Comparison of ENCODE assay signal across 35 mouse cellular contexts in genomic region chr7:122632946-122633345, GRCm38 (mm10). TPM values are rescaled to one million over a fixed set of nuclear protein-coding genes. Genes with fewer than 3 reads are reported as not detected.
DNase-seq lines count a peak whose midpoint lies in the region; ATAC-seq and TF ChIP-seq lines count a peak whose summit lies in the region.
"Had no signal": no experiment of that assay in that cellular context is flagged by ENCODE, and none has a peak within 500 bp of the region (broad histone marks: within the 10 kb centered on the region; RNA-seq: fewer than 3 reads in every experiment).

No protein-coding gene starts in this region.

- H3K4me3 ChIP-seq in heart, embryonic 10.5 days, result no peak overlapping the region
- H3K4me3 ChIP-seq in midbrain, postnatal 0 days (ENCODE audit: low read depth, low read length), result no peak overlapping the region
- no peak overlapping the region for H3K4me3 ChIP-seq in midbrain, embryonic 10.5 days
- no peak overlapping the region for H3K4me3 ChIP-seq in E14TG2a.4 (replicated peaks; ENCODE audit: low read length)
- H3K4me3 ChIP-seq: embryonic facial prominence, embryonic 12.5 days; gastrocnemius, adult 2 months; heart, adult 2 months; heart, embryonic 13.5 days; myocyte; neural tube, embryonic 13.5 days had no signal

- no peaks in the 10 kb centered on the region for H3K4me1 ChIP-seq in heart, embryonic 10.5 days
- no peaks in the 10 kb centered on the region for H3K4me1 ChIP-seq in midbrain, postnatal 0 days (ENCODE audit: insufficient read depth, low read length)
- H3K4me1 ChIP-seq in midbrain, embryonic 10.5 days, result no peaks in the 10 kb centered on the region
- peaks cover 27% of the 10 kb centered on the region for H3K4me1 ChIP-seq in E14TG2a.4 (replicated peaks; ENCODE audit: low read depth, low read length)
- H3K4me1 ChIP-seq: embryonic facial prominence, embryonic 12.5 days; neural tube, embryonic 13.5 days had no signal

- no peak for ATAC-seq in midbrain, postnatal 0 days (ENCODE audit: low FRiP score)
- ATAC-seq: forebrain, embryonic 14.5 days; inflammation-experienced regulatory T-cells, adult 6 months; midbrain, embryonic 16.5 days; Patski had no signal

- DNase-seq in heart, adult 11 months, result peak; percentile 45
- no peak for DNase-seq in heart, embryonic 10.5 days (ENCODE audit: low spot score)
- no peak for DNase-seq in midbrain, postnatal 0 days (ENCODE audit: low spot score)
- DNase-seq in midbrain, embryonic 10.5 days (ENCODE audit: low spot score), result no peak
- DNase-seq in splenic B cell, adult 2 months (ENCODE audit: low read depth, low spot score), result peak; percentile 40
- no peak for DNase-seq in right cerebral cortex, adult 2 months (ENCODE audit: low spot score in 2 of 2)
- DNase-seq: adrenal gland, postnatal 10 days; cerebellum, adult 11-12 months; cerebellum, adult 9-11 months; embryo, embryonic 11 days; gastrocnemius, adult 2 months; gastrocnemius, postnatal 36 days; heart, adult 2 months; heart, postnatal 10 days; kidney, adult 18-20 months; kidney, postnatal 36 days; liver; lung, postnatal 14 days had no signal

- TF ChIP-seq CTCF in midbrain, postnatal 0 days (IDR thresholded peaks at IDR 0.05), result peak; percentile 20
- peak; percentile 9; the same call in 1 of the 2 replicates for TF ChIP-seq CTCF in E14TG2a.4 (conservative IDR thresholded peaks at IDR 0.05; ENCODE audit: low read length)

- WGBS in heart, embryonic 10.5 days, result 81% methylated on average over 5 of the region's 5 CpGs
- WGBS in midbrain, postnatal 0 days, result 83% methylated on average over 5 of the region's 5 CpGs
- 76% methylated on average over 5 of the region's 5 CpGs for WGBS in midbrain, embryonic 10.5 days

- no peak overlapping the region for H3K27ac ChIP-seq in heart, embryonic 10.5 days
- H3K27ac ChIP-seq in midbrain, postnatal 0 days (ENCODE audit: low read depth, low read length), result no peak overlapping the region
- H3K27ac ChIP-seq in midbrain, embryonic 10.5 days (replicated peaks), result no peak overlapping the region
- H3K27ac ChIP-seq: embryonic facial prominence, embryonic 12.5 days; gastrocnemius, adult 2 months; heart, adult 2 months; hindbrain, embryonic 14.5 days; liver, embryonic 14.5 days; neural tube, embryonic 13.5 days had no signal

- no peaks in the 10 kb centered on the region for H3K27me3 ChIP-seq in heart, embryonic 10.5 days (ENCODE audit: insufficient read depth, poor library complexity, severe bottlenecking)
- H3K27me3 ChIP-seq in midbrain, postnatal 0 days (ENCODE audit: insufficient read depth, low read length), result no peaks in the 10 kb centered on the region
- H3K27me3 ChIP-seq in midbrain, embryonic 10.5 days (ENCODE audit: low read depth, poor library complexity, severe bottlenecking), result no peaks in the 10 kb centered on the region
- H3K27me3 ChIP-seq in E14TG2a.4 (ENCODE audit: insufficient read depth, low read length), result no peaks in the 10 kb centered on the region
- no peaks in the 10 kb centered on the region for H3K27me3 ChIP-seq in splenic B cell, adult 2 months (ENCODE audit: control insufficient read depth, insufficient read depth, low read length, poor library complexity, severe bottlenecking)
- H3K27me3 ChIP-seq: embryonic facial prominence, embryonic 12.5 days; heart, embryonic 13.5 days; neural tube, embryonic 13.5 days; Patski had no signal

- H3K4me2 ChIP-seq in midbrain, postnatal 0 days (ENCODE audit: low read depth, low read length, poor library complexity, severe bottlenecking), result no peak overlapping the region
- H3K4me2 ChIP-seq: embryonic facial prominence, embryonic 12.5 days; heart, embryonic 13.5 days; hindbrain, embryonic 14.5 days; midbrain, embryonic 11.5 days; neural tube, embryonic 13.5 days had no signal

- H3K9ac ChIP-seq in midbrain, postnatal 0 days (replicated peaks; ENCODE audit: low read length, poor library complexity, severe bottlenecking), result no peak overlapping the region
- H3K9ac ChIP-seq: embryonic facial prominence, embryonic 12.5 days; heart, embryonic 13.5 days; hindbrain, embryonic 14.5 days; liver, embryonic 14.5 days; neural tube, embryonic 13.5 days had no signal

- no peaks in the 10 kb centered on the region for H3K36me3 ChIP-seq in heart, embryonic 10.5 days
- H3K36me3 ChIP-seq in midbrain, postnatal 0 days (ENCODE audit: insufficient read depth, low read length), result no peaks in the 10 kb centered on the region
- H3K36me3 ChIP-seq in midbrain, embryonic 10.5 days, result no peaks in the 10 kb centered on the region
- H3K36me3 ChIP-seq in E14TG2a.4 (ENCODE audit: insufficient read depth, low read length), result no peaks in the 10 kb centered on the region
- H3K36me3 ChIP-seq in splenic B cell, adult 2 months (ENCODE audit: control insufficient read depth, insufficient read depth, low read length, poor library complexity, severe bottlenecking), result peaks cover 7% of the 10 kb centered on the region
- H3K36me3 ChIP-seq: embryonic facial prominence, embryonic 12.5 days; heart, embryonic 13.5 days; neural tube, embryonic 13.5 days had no signal

- H3K9me3 ChIP-seq in heart, embryonic 10.5 days, result no peaks in the 10 kb centered on the region
- no peaks in the 10 kb centered on the region for H3K9me3 ChIP-seq in midbrain, postnatal 0 days (ENCODE audit: low read length)
- no peaks in the 10 kb centered on the region for H3K9me3 ChIP-seq in midbrain, embryonic 10.5 days (replicated peaks)
- H3K9me3 ChIP-seq in E14TG2a.4 (ENCODE audit: low read length), result no peaks in the 10 kb centered on the region
- H3K9me3 ChIP-seq: embryonic facial prominence, embryonic 12.5 days; heart, embryonic 13.5 days; neural tube, embryonic 13.5 days had no signal

RNA-seq across cellular contexts. Expression of gene Cacng3, which starts 37.3 kb away (rescaled TPM):
- not detected in 2 replicates for polyA plus RNA-seq in heart, embryonic 10.5 days (2016; fragmentation: Nextera tagmentation; extraction: Ambion mirVana)
- total RNA-seq in midbrain, postnatal 0 days (2014; rRNA removed), result 20.9 and 29.5 TPM in 2 replicates
- 37.1 and 43.1 TPM in 2 replicates for polyA plus RNA-seq in midbrain, postnatal 0 days (2015; fragmentation: Nextera tagmentation; extraction: Ambion mirVana)
- 0.74 and 0.96 TPM in 2 replicates for polyA plus RNA-seq in midbrain, embryonic 10.5 days (2016; fragmentation: Nextera tagmentation; extraction: Ambion mirVana)
- total RNA-seq: ES-E14; gastrocnemius, adult 2 months; gastrocnemius, postnatal 36 days; heart, adult 2 months; hematopoietic stem cell, adult 5-6 weeks; megakaryocyte progenitor cell, adult 5-6 weeks had no signal
- polyA plus RNA-seq: embryonic facial prominence, embryonic 12.5 days; heart, adult 2 months; inflammation-experienced regulatory T-cells, adult 6 months; limb, embryonic 11.5 days; liver, embryonic 14.5 days; myocyte; Patski; testis, adult 2 months had no signal

Comparison
In these comparisons a context has a peak if more than half of its experiments do, and no peak if none do; other contexts are left out.
1. DNase-seq: peak in heart, adult 11 months (single experiment) and splenic B cell, adult 2 months (single experiment); none in heart, embryonic 10.5 days (single experiment), midbrain, postnatal 0 days (single experiment), midbrain, embryonic 10.5 days (single experiment) and right cerebral cortex, adult 2 months (0 of 2).
2. RNA of gene Cacng3, which starts 37.3 kb away (polyA plus RNA-seq): 37.1 to 43.1 TPM in midbrain, postnatal 0 days; 0.74 to 0.96 TPM in midbrain, embryonic 10.5 days and not detected in heart, embryonic 10.5 days; every median in the first group is over 10 times any median in the second.